Mouse (Mus musculus) liver, postnatal 0 days (tissue): ENCODE measurements around the gene Gm21958.

Experiments used
- CTCF ChIP-seq: sonication (generic); IDR thresholded peaks from 2 replicates; pipeline ENCODE4 v1.5.1; 2016; ENCODE audit warnings: antibody characterized with exemption, low read depth
- EP300 ChIP-seq: IDR thresholded peaks from 2 replicates; pipeline ENCODE4 v1.6.1; 2016; ENCODE audit warnings: antibody characterized with exemption, low read depth, mild to moderate bottlenecking

DNA sequence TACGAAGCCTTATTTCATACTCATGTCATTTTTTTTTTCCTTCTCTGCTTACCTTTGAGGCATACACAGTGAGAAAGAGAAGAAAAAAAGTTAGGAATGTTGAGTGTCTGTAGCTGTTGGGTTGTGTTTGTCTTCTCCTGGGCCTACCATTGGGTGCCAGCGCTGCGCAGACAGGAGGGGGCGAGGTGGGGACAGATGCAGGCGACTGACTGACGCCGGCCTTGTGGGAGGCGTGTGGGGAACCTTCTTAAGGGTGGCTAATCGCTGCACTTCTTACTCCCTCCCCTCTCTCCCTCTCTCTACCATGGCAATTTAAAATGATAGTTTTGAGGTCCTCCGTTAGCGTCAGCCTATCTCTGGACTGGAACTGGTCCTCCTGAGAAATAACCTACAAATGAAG, 41.9 kb upstream of the Gm21958 start:
- no peak for TF ChIP-seq EP300
- TF ChIP-seq CTCF: 0 out of 2 replicates have a peak, but pooled peaks have one; percentile 11
